22 mouse cellular contexts compared by ENCODE assay signal in genomic region chr17:35156461-35157200, GRCm38 (mm10). TPM values are rescaled to one million over a fixed set of nuclear protein-coding genes. Genes with fewer than 3 reads are reported as not detected.
A peak's percentile ranks its signal among the peaks of the same experiment; 100 is the strongest.
DNase-seq lines count a peak whose midpoint lies in the region; ATAC-seq lines count a peak whose summit lies in the region.
"Had no signal": no experiment of that assay in that cellular context is flagged by ENCODE, and none has a peak within 500 bp of the region (broad histone marks: within the 10 kb centered on the region; RNA-seq: fewer than 3 reads in every experiment).

No protein-coding gene starts in this region.

- H3K9me3 ChIP-seq in forebrain, embryonic 10.5 days: no peaks in the 10 kb centered on the region
- H3K9me3 ChIP-seq in forebrain, embryonic 15.5 days: no peaks in the 10 kb centered on the region
- H3K9me3 ChIP-seq in limb, embryonic 13.5 days: no peaks in the 10 kb centered on the region
- H3K9me3 ChIP-seq in limb, embryonic 10.5 days (replicated peaks): no peaks in the 10 kb centered on the region
- H3K9me3 ChIP-seq: forebrain, embryonic 12.5 days; G1E had no signal

- DNase-seq in forebrain, embryonic 10.5 days (ENCODE audit: extremely low spot score, low spot score): no peak
- DNase-seq in limb, embryonic 10.5 days (ENCODE audit: low spot score): no peak
- DNase-seq in testis, postnatal 10 days (ENCODE audit: low spot score): peak; percentile 68
- no peak for DNase-seq in testis, postnatal 14 days (ENCODE audit: low spot score)
- DNase-seq in frontal cortex, postnatal 25 days (ENCODE audit: low spot score in 2 of 2): no peak
- DNase-seq: adrenal gland, adult 8-10 months; adrenal gland, postnatal 14 days; adrenal gland, postnatal 36 days; cerebellum, adult 2 months; cerebellum, adult 9-10 months; cerebellum, postnatal 10 days; cerebellum, postnatal 25 days; forebrain, postnatal 0 days had no signal

- H3K27ac ChIP-seq in forebrain, embryonic 10.5 days: no peak overlapping the region
- H3K27ac ChIP-seq in forebrain, embryonic 15.5 days (replicated peaks): no peak overlapping the region
- no peak overlapping the region for H3K27ac ChIP-seq in limb, embryonic 13.5 days
- H3K27ac ChIP-seq in limb, embryonic 10.5 days: no peak overlapping the region
- H3K27ac ChIP-seq: forebrain, embryonic 12.5 days had no signal

- H3K27me3 ChIP-seq in forebrain, embryonic 10.5 days (ENCODE audit: poor library complexity, severe bottlenecking): no peaks in the 10 kb centered on the region
- H3K27me3 ChIP-seq in forebrain, embryonic 15.5 days: no peaks in the 10 kb centered on the region
- no peaks in the 10 kb centered on the region for H3K27me3 ChIP-seq in limb, embryonic 13.5 days
- H3K27me3 ChIP-seq in limb, embryonic 10.5 days (ENCODE audit: low read depth, poor library complexity, severe bottlenecking): no peaks in the 10 kb centered on the region
- H3K27me3 ChIP-seq: forebrain, embryonic 12.5 days; Patski had no signal

- peaks cover 100% of the 10 kb centered on the region for H3K36me3 ChIP-seq in forebrain, embryonic 10.5 days (replicated peaks)
- peaks cover 100% of the 10 kb centered on the region for H3K36me3 ChIP-seq in forebrain, embryonic 15.5 days
- H3K36me3 ChIP-seq in limb, embryonic 13.5 days: peaks cover 100% of the 10 kb centered on the region
- H3K36me3 ChIP-seq in limb, embryonic 10.5 days: peaks cover 100% of the 10 kb centered on the region

- peak overlapping the region; percentile 7; the same call in 1 of the 2 replicates for H3K4me3 ChIP-seq in forebrain, embryonic 10.5 days
- H3K4me3 ChIP-seq in forebrain, embryonic 15.5 days: no peak overlapping the region
- H3K4me3 ChIP-seq in limb, embryonic 13.5 days: no peak overlapping the region
- no peak overlapping the region for H3K4me3 ChIP-seq in limb, embryonic 10.5 days
- H3K4me3 ChIP-seq: forebrain, embryonic 12.5 days had no signal

- no peak overlapping the region for H3K9ac ChIP-seq in forebrain, embryonic 15.5 days (replicated peaks)
- H3K9ac ChIP-seq in limb, embryonic 13.5 days: 0 out of 2 replicates have a peak overlapping the region, but pooled peaks have one; percentile 13
- H3K9ac ChIP-seq: forebrain, embryonic 12.5 days; forebrain, postnatal 0 days had no signal

- peaks cover 6% of the 10 kb centered on the region for H3K4me1 ChIP-seq in forebrain, embryonic 10.5 days
- H3K4me1 ChIP-seq in forebrain, embryonic 15.5 days: peaks cover 8% of the 10 kb centered on the region
- peaks cover 14% of the 10 kb centered on the region; the same call in 1 of the 2 replicates for H3K4me1 ChIP-seq in limb, embryonic 13.5 days
- H3K4me1 ChIP-seq in limb, embryonic 10.5 days: peaks cover 11% of the 10 kb centered on the region

- ATAC-seq in forebrain, embryonic 15.5 days (replicated peaks): no peak
- ATAC-seq in limb, embryonic 13.5 days (ENCODE audit: low FRiP score, low read depth): no peak
- ATAC-seq: activated CD4-positive, CD25-positive, alpha-beta regulatory T cell, adult 4 months; forebrain, embryonic 14.5 days; forebrain, postnatal 0 days; Patski had no signal

- H3K4me2 ChIP-seq in forebrain, embryonic 15.5 days (replicated peaks): no peak overlapping the region
- no peak overlapping the region for H3K4me2 ChIP-seq in limb, embryonic 13.5 days (replicated peaks)
- H3K4me2 ChIP-seq: forebrain, embryonic 12.5 days had no signal

- WGBS in forebrain, embryonic 10.5 days: 93% methylated on average over 33 of the region's 33 CpGs
- 90% methylated on average over 33 of the region's 33 CpGs for WGBS in forebrain, embryonic 15.5 days
- 90% methylated on average over 33 of the region's 33 CpGs for WGBS in limb, embryonic 13.5 days
- WGBS in limb, embryonic 10.5 days: 92% methylated on average over 33 of the region's 33 CpGs

RNA-seq across cellular contexts. Expression of gene Prrc2a, which starts 8.1 kb away (rescaled TPM):
- 195 and 200 TPM in 2 replicates for polyA plus RNA-seq in forebrain, embryonic 10.5 days (2016; fragmentation: Nextera tagmentation; extraction: Ambion mirVana)
- 185 and 208 TPM in 2 replicates for polyA plus RNA-seq in forebrain, embryonic 15.5 days (2015; fragmentation: Nextera tagmentation; extraction: Ambion mirVana)
- polyA plus RNA-seq in limb, embryonic 13.5 days (2015; fragmentation: Nextera tagmentation; extraction: Ambion mirVana): 217 and 227 TPM in 2 replicates
- polyA plus RNA-seq in limb, embryonic 10.5 days (2016; fragmentation: Nextera tagmentation; extraction: Ambion mirVana): 213 and 229 TPM in 2 replicates

RNA-seq across cellular contexts. Expression of gene Aif1, which starts 19.2 kb away (rescaled TPM):
- polyA plus RNA-seq in forebrain, embryonic 10.5 days (2016; fragmentation: Nextera tagmentation; extraction: Ambion mirVana): 3.3 and 3.9 TPM in 2 replicates
- 5.7 and 7.8 TPM in 2 replicates for polyA plus RNA-seq in forebrain, embryonic 15.5 days (2015; fragmentation: Nextera tagmentation; extraction: Ambion mirVana)
- polyA plus RNA-seq in limb, embryonic 13.5 days (2015; fragmentation: Nextera tagmentation; extraction: Ambion mirVana): 9.0 and 10.2 TPM in 2 replicates
- polyA plus RNA-seq in limb, embryonic 10.5 days (2016; fragmentation: Nextera tagmentation; extraction: Ambion mirVana): 1.5 and 1.8 TPM in 2 replicates
- polyA plus RNA-seq: C2C12 had no signal

RNA-seq across cellular contexts. Expression of gene Bag6, which starts 21.7 kb away (rescaled TPM):
- polyA plus RNA-seq in forebrain, embryonic 10.5 days (2016; fragmentation: Nextera tagmentation; extraction: Ambion mirVana): 65.9 and 69.0 TPM in 2 replicates
- polyA plus RNA-seq in forebrain, embryonic 15.5 days (2015; fragmentation: Nextera tagmentation; extraction: Ambion mirVana): 92.3 and 93.8 TPM in 2 replicates
- polyA plus RNA-seq in limb, embryonic 13.5 days (2015; fragmentation: Nextera tagmentation; extraction: Ambion mirVana): 66.7 and 67.2 TPM in 2 replicates
- polyA plus RNA-seq in limb, embryonic 10.5 days (2016; fragmentation: Nextera tagmentation; extraction: Ambion mirVana): 74.2 and 74.7 TPM in 2 replicates

RNA-seq across cellular contexts. Expression of gene Apom, which starts 24.8 kb away (rescaled TPM):
- 0.74 and 0.97 TPM in 2 replicates for polyA plus RNA-seq in forebrain, embryonic 10.5 days (2016; fragmentation: Nextera tagmentation; extraction: Ambion mirVana)
- 0.28 and 0.31 TPM in 2 replicates for polyA plus RNA-seq in forebrain, embryonic 15.5 days (2015; fragmentation: Nextera tagmentation; extraction: Ambion mirVana)
- 3.2 TPM in 1 of 2 replicates, not detected in the other for polyA plus RNA-seq in limb, embryonic 13.5 days (2015; fragmentation: Nextera tagmentation; extraction: Ambion mirVana)
- 0.39 and 0.56 TPM in 2 replicates for polyA plus RNA-seq in limb, embryonic 10.5 days (2016; fragmentation: Nextera tagmentation; extraction: Ambion mirVana)
- polyA plus RNA-seq: activated CD4-positive, CD25-positive, alpha-beta regulatory T cell, adult 4 months; embryonic facial prominence, embryonic 14.5 days; forebrain, postnatal 0 days had no signal

RNA-seq across cellular contexts. Expression of gene D17H6S53E, which starts 30.5 kb away (rescaled TPM):
- 7.8 and 10.6 TPM in 2 replicates for polyA plus RNA-seq in forebrain, embryonic 10.5 days (2016; fragmentation: Nextera tagmentation; extraction: Ambion mirVana)
- polyA plus RNA-seq in forebrain, embryonic 15.5 days (2015; fragmentation: Nextera tagmentation; extraction: Ambion mirVana): 8.7 TPM in 2 replicates
- 11.7 and 13.4 TPM in 2 replicates for polyA plus RNA-seq in limb, embryonic 13.5 days (2015; fragmentation: Nextera tagmentation; extraction: Ambion mirVana)
- polyA plus RNA-seq in limb, embryonic 10.5 days (2016; fragmentation: Nextera tagmentation; extraction: Ambion mirVana): 8.4 and 8.5 TPM in 2 replicates
